Mouse (Mus musculus): ENCODE data around the gene Cox20. TPM values are rescaled to one million over a fixed set of nuclear protein-coding genes. Genes with fewer than 3 reads are reported as not detected.

The Cox20 gene
- polyA plus RNA-seq, 1 experiment from 2014 or later: 110 TPM

GRCm38 (mm10) chr1:178324568-178324967, 5.6 kb downstream of the Cox20 start:
- no peak for ATAC-seq (ENCODE audit: insufficient number of reproducible peaks, low FRiP score, low TSS enrichment, low read depth)
- Histone ChIP-seq H3K4me1 (ENCODE audit: control insufficient read depth, insufficient read depth, low read length) (peaks cover 7% of the 10 kb centered on the region; the same call in 1 of the 2 replicates), H3K9ac (ENCODE audit: low read length) (no peak overlapping the region), H3K4me3 (ENCODE audit: low read depth, low read length) (no peak overlapping the region), H3K9me3 (ENCODE audit: control insufficient read depth, low read length) (no peaks in the 10 kb centered on the region), H3K4me2 (ENCODE audit: low read depth, severe bottlenecking) (no peak overlapping the region), H3K27me3 (ENCODE audit: control insufficient read depth, insufficient read depth, low read length) (no peaks in the 10 kb centered on the region), H3K27ac (replicated peaks; ENCODE audit: low read depth, low read length) (no peak overlapping the region), H3K36me3 (ENCODE audit: control insufficient read depth, insufficient read depth, low read length) (peaks cover 20% of the 10 kb centered on the region; the same call in 1 of the 2 replicates)
- 90% methylated on average over 1 of the region's 1 CpGs for WGBS
- DNase-seq (ENCODE audit: low spot score): no peak

- Histone ChIP-seq H3K27ac (replicated peaks; ENCODE audit: low read depth, low read length) (no peak overlapping the region), H3K9me3 (ENCODE audit: control insufficient read depth, low read length) (no peaks in the 10 kb centered on the region), H3K27me3 (ENCODE audit: control insufficient read depth, insufficient read depth, low read length) (no peaks in the 10 kb centered on the region), H3K9ac (ENCODE audit: low read length) (no peak overlapping the region), H3K4me2 (ENCODE audit: low read depth, severe bottlenecking) (no peak overlapping the region), H3K36me3 (ENCODE audit: control insufficient read depth, insufficient read depth, low read length) (peaks cover 25% of the 10 kb centered on the region), H3K4me1 (ENCODE audit: control insufficient read depth, insufficient read depth, low read length) (peaks cover 3% of the 10 kb centered on the region; the same call in 1 of the 2 replicates), H3K4me3 (ENCODE audit: low read depth, low read length) (no peak overlapping the region)
- no peak for ATAC-seq (ENCODE audit: insufficient number of reproducible peaks, low FRiP score, low TSS enrichment, low read depth)
- DNase-seq (ENCODE audit: low spot score): no peak
- WGBS: 94% methylated on average over 1 of the region's 1 CpGs
Observed at GRCm38 (mm10) chr1:178326357-178326756, 7.4 kb downstream of the Cox20 start.

DNA sequence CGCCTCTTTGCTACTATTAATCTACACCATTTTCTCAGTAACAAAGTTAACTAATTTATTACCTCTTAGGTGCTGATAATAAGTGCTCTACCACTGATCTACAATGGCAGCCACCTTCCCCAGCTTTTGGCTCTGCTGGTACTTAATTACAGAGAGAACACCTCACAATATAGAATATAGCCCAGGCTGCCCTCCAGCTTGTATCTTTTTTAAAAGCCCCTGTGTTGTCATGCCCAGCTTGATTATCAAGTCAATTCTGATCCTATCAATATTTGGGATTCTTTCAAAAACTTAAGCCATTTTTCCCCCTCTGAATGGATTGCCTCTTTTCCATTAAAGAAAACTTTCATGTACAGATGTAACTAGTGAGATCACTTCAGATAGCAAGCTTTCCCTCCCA, 8.0 kb downstream of the Cox20 start:
- H3K4me2 ChIP-seq (ENCODE audit: low read depth, severe bottlenecking): no peak overlapping the region
- no peaks in the 10 kb centered on the region for H3K4me1 ChIP-seq (ENCODE audit: control insufficient read depth, insufficient read depth, low read length)
- no peak overlapping the region for H3K4me3 ChIP-seq (ENCODE audit: low read depth, low read length)
- H3K27me3 ChIP-seq (ENCODE audit: control insufficient read depth, insufficient read depth, low read length): no peaks in the 10 kb centered on the region
- DNase-seq (ENCODE audit: low spot score) (no peak), ATAC-seq (ENCODE audit: insufficient number of reproducible peaks, low FRiP score, low TSS enrichment, low read depth) (no peak)
- WGBS: 86% methylated on average over 1 of the region's 1 CpGs
- H3K27ac ChIP-seq (replicated peaks; ENCODE audit: low read depth, low read length): no peak overlapping the region
- no peaks in the 10 kb centered on the region for H3K9me3 ChIP-seq (ENCODE audit: control insufficient read depth, low read length)
- peaks cover 30% of the 10 kb centered on the region for H3K36me3 ChIP-seq (ENCODE audit: control insufficient read depth, insufficient read depth, low read length)
- H3K9ac ChIP-seq (ENCODE audit: low read length): no peak overlapping the region

DNA sequence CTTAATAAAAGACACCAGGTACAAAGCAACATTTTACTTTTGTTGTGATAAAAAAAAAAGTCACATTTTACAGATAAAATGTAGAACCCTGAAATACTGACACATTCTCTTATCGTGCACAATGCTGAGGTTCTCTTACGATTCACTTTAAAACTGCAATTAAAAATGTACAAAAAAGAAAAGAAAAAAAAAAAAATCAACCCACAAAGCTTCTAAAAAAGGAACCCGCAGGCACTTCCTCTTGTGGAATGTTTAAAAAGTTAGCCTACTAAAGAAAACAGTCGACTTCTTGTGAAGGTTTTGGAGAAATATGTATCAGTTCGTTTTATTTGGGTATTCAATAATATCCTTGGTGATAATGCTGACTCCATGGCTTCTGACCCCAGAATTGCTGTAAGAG, 10.1 kb downstream of the Cox20 start:
- H3K4me2 ChIP-seq (ENCODE audit: low read depth, severe bottlenecking): no peak overlapping the region
- 88% methylated on average over 5 of the region's 5 CpGs for WGBS
- peaks cover 33% of the 10 kb centered on the region for H3K36me3 ChIP-seq (ENCODE audit: control insufficient read depth, insufficient read depth, low read length)
- H3K9ac ChIP-seq (ENCODE audit: low read length): no peak overlapping the region
- H3K27ac ChIP-seq (replicated peaks; ENCODE audit: low read depth, low read length): no peak overlapping the region
- no peak overlapping the region for H3K4me3 ChIP-seq (ENCODE audit: low read depth, low read length)
- ATAC-seq (ENCODE audit: insufficient number of reproducible peaks, low FRiP score, low TSS enrichment, low read depth) (no peak), DNase-seq (ENCODE audit: low spot score) (no peak)
- H3K4me1 ChIP-seq (ENCODE audit: control insufficient read depth, insufficient read depth, low read length): 0 out of 2 replicates have a peak, but pooled peaks cover 2% of the 10 kb centered on the region
- no peaks in the 10 kb centered on the region for H3K9me3 ChIP-seq (ENCODE audit: control insufficient read depth, low read length)
- H3K27me3 ChIP-seq (ENCODE audit: control insufficient read depth, insufficient read depth, low read length): no peaks in the 10 kb centered on the region

GRCm38 (mm10) chr1:178329946-178330345, 11.0 kb downstream of the Cox20 start:
- ATAC-seq (ENCODE audit: insufficient number of reproducible peaks, low FRiP score, low TSS enrichment, low read depth) (no peak), DNase-seq (ENCODE audit: low spot score) (no peak)
- 81% methylated on average over 6 of the region's 6 CpGs for WGBS
- Histone ChIP-seq H3K4me2 (ENCODE audit: low read depth, severe bottlenecking) (no peak overlapping the region), H3K27me3 (ENCODE audit: control insufficient read depth, insufficient read depth, low read length) (no peaks in the 10 kb centered on the region), H3K9me3 (ENCODE audit: control insufficient read depth, low read length) (no peaks in the 10 kb centered on the region), H3K4me3 (ENCODE audit: low read depth, low read length) (no peak overlapping the region), H3K9ac (ENCODE audit: low read length) (no peak overlapping the region), H3K27ac (replicated peaks; ENCODE audit: low read depth, low read length) (no peak overlapping the region), H3K36me3 (ENCODE audit: control insufficient read depth, insufficient read depth, low read length) (peaks cover 28% of the 10 kb centered on the region), H3K4me1 (ENCODE audit: control insufficient read depth, insufficient read depth, low read length) (0 out of 2 replicates have a peak, but pooled peaks cover 2% of the 10 kb centered on the region)

GRCm38 (mm10) chr1:178335860-178336261, 16.9 kb downstream of the Cox20 start:
- H3K27ac ChIP-seq (replicated peaks; ENCODE audit: low read depth, low read length): peak overlapping the region; percentile 100; the same call in 1 of the 2 replicates
- no peaks in the 10 kb centered on the region for H3K9me3 ChIP-seq (ENCODE audit: control insufficient read depth, low read length)
- peak overlapping the region; percentile 100 for H3K4me3 ChIP-seq (ENCODE audit: low read depth, low read length)
- ATAC-seq (ENCODE audit: insufficient number of reproducible peaks, low FRiP score, low TSS enrichment, low read depth) (no peak), DNase-seq (ENCODE audit: low spot score) (peak; percentile 37)
- H3K4me2 ChIP-seq (ENCODE audit: low read depth, severe bottlenecking): peak overlapping the region; percentile 91
- under 1% methylated on average over 16 of the region's 16 CpGs for WGBS
- peaks cover 16% of the 10 kb centered on the region for H3K36me3 ChIP-seq (ENCODE audit: control insufficient read depth, insufficient read depth, low read length)
- H3K27me3 ChIP-seq (ENCODE audit: control insufficient read depth, insufficient read depth, low read length): no peaks in the 10 kb centered on the region
- 0 out of 2 replicates have a peak, but pooled peaks cover 2% of the 10 kb centered on the region for H3K4me1 ChIP-seq (ENCODE audit: control insufficient read depth, insufficient read depth, low read length)
- H3K9ac ChIP-seq (ENCODE audit: low read length): peak overlapping the region; percentile 100

- peak; percentile 94 for ATAC-seq (ENCODE audit: insufficient number of reproducible peaks, low FRiP score, low TSS enrichment, low read depth)
Observed at GRCm38 (mm10) chr1:178336289-178336775, 17.4 kb downstream of the Cox20 start.

DNA sequence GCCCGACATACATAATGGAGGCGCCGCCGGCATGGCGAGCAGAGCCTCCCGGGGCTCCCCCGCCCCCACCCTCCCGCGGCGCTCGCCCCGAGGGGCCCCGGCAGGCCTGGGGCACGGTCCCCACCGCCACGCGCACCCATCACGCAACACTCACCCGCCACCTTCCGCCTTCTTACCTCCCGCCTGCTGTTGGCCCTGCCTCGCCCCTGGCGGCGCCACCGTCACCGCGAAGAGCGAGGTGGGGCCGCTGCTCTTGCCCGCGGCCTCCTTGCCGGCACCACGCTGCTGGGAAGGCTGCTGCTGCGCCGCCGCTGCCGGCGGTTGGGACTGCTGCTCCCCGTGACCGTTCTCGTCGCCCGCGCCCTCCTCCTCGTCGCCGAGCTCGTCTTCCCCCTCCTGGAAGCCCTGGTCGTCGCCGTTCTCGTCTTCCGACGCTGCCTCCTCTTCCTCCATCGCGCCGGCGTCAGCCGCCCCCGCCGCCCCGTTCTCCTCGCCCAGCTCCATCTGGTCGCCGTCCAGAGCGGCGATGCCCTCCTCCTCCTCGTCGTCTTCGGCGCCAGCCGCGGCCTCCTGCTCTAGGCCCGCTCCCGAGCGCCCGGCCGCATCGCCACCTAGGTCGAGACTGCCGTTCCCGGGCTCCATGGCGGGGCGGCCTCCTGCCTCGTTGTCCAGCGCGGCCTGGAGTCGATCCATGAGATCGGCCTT, 18.0 kb downstream of the Cox20 start:
- Histone ChIP-seq H3K4me1 (ENCODE audit: control insufficient read depth, insufficient read depth, low read length) (0 out of 2 replicates have a peak, but pooled peaks cover 2% of the 10 kb centered on the region), H3K9me3 (ENCODE audit: control insufficient read depth, low read length) (no peaks in the 10 kb centered on the region), H3K36me3 (ENCODE audit: control insufficient read depth, insufficient read depth, low read length) (peaks cover 9% of the 10 kb centered on the region), H3K4me2 (ENCODE audit: low read depth, severe bottlenecking) (peak overlapping the region; percentile 18), H3K9ac (ENCODE audit: low read length) (peak overlapping the region; percentile 100), H3K4me3 (ENCODE audit: low read depth, low read length) (peak overlapping the region; percentile 100), H3K27ac (replicated peaks; ENCODE audit: low read depth, low read length) (peak overlapping the region; percentile 100), H3K27me3 (ENCODE audit: control insufficient read depth, insufficient read depth, low read length) (no peaks in the 10 kb centered on the region)
- no peak for DNase-seq (ENCODE audit: low spot score)
- ATAC-seq (ENCODE audit: insufficient number of reproducible peaks, low FRiP score, low TSS enrichment, low read depth): no peak; the same call in none of the 2 replicates
- under 1% methylated on average over 62 of the region's 89 CpGs for WGBS

More at GRCm38 (mm10) chr1:178336289-178336775, 17.4 kb downstream of the Cox20 start:
- peak overlapping the region; percentile 91; the same call in 1 of the 2 replicates for H3K4me2 ChIP-seq (ENCODE audit: low read depth, severe bottlenecking)
- H3K36me3 ChIP-seq (ENCODE audit: control insufficient read depth, insufficient read depth, low read length): peaks cover 14% of the 10 kb centered on the region
- peak; percentile 97 for DNase-seq (ENCODE audit: low spot score)
- peak overlapping the region; percentile 100 for H3K4me3 ChIP-seq (ENCODE audit: low read depth, low read length)
- no peaks in the 10 kb centered on the region for H3K9me3 ChIP-seq (ENCODE audit: control insufficient read depth, low read length)
- under 1% methylated on average over 41 of the region's 53 CpGs for WGBS
- peak overlapping the region; percentile 100 for H3K27ac ChIP-seq (replicated peaks; ENCODE audit: low read depth, low read length)
- 0 out of 2 replicates have a peak, but pooled peaks cover 2% of the 10 kb centered on the region for H3K4me1 ChIP-seq (ENCODE audit: control insufficient read depth, insufficient read depth, low read length)
- no peaks in the 10 kb centered on the region for H3K27me3 ChIP-seq (ENCODE audit: control insufficient read depth, insufficient read depth, low read length)
- peak overlapping the region; percentile 100 for H3K9ac ChIP-seq (ENCODE audit: low read length)

Data from limb, embryonic 11.5 days (tissue).